ENCODE assay signal across 8 mouse cellular contexts in genomic region chr4:116876995-116877728, GRCm38 (mm10). TPM values are rescaled to one million over a fixed set of nuclear protein-coding genes. Genes with fewer than 3 reads are reported as not detected.
A peak's percentile ranks its signal among the peaks of the same experiment; 100 is the strongest.
DNase-seq lines count a peak whose midpoint lies in the region; ATAC-seq lines count a peak whose summit lies in the region.

TSS of gene Zswim5 (plus strand) at chr4:116877376.

- ATAC-seq in intestine, embryonic 14.5 days (replicated peaks; ENCODE audit: low FRiP score, low TSS enrichment, low read depth), result peak; percentile 90
- no peak for ATAC-seq in erythroid progenitor cell, adult 5-6 weeks (replicated peaks; ENCODE audit: low FRiP score, poor library complexity, severe bottlenecking)

- peak; percentile 82 for DNase-seq in adrenal gland, postnatal 10 days
- DNase-seq in embryo, embryonic 10 days (ENCODE audit: low spot score), result peak; percentile 78
- DNase-seq in gastrocnemius, postnatal 25 days, result peak; percentile 35
- peak; percentile 86 for DNase-seq in intestine, embryonic 14.5 days (ENCODE audit: low spot score)
- DNase-seq in left cerebral cortex, postnatal 10 days (ENCODE audit: extremely low spot score in 1 of 2, low spot score in 2 of 2), result peak; percentile 41 to 83
- DNase-seq in right cerebral cortex, postnatal 14 days, result peak; percentile 69

- WGBS in intestine, embryonic 14.5 days, result under 1% methylated on average over 78 of the region's 104 CpGs

- H3K4me2 ChIP-seq in intestine, embryonic 14.5 days (ENCODE audit: low read length), result peak within 1 kb of the TSS; percentile 90

- no peaks in the 10 kb centered on the region for H3K36me3 ChIP-seq in intestine, embryonic 14.5 days (ENCODE audit: control insufficient read depth, insufficient read depth, low read length)
- no peaks in the 10 kb centered on the region for H3K36me3 ChIP-seq in megakaryocyte, embryonic 14.5 days (replicated peaks; ENCODE audit: low read length)

- intact Hi-C loops in left cerebral cortex, postnatal 10 days (cut with DNase I), result loop anchor here (5.0 kb wide), 1 partner anchor 115 kb away; the partner anchor contains the start of gene Urod

- H3K27ac ChIP-seq in intestine, embryonic 14.5 days (ENCODE audit: low read depth), result peak within 1 kb of the TSS; percentile 75

- no peaks in the 10 kb centered on the region for H3K9me3 ChIP-seq in intestine, embryonic 14.5 days (ENCODE audit: control insufficient read depth, low read length)
- H3K9me3 ChIP-seq in megakaryocyte, embryonic 14.5 days, result peaks cover 3% of the 10 kb centered on the region; the same call in 1 of the 2 replicates

- peaks cover 6% of the 10 kb centered on the region; the same call in 1 of the 2 replicates for H3K4me1 ChIP-seq in intestine, embryonic 14.5 days (replicated peaks; ENCODE audit: control insufficient read depth, insufficient read depth, low read length)
- peaks cover 21% of the 10 kb centered on the region for H3K4me1 ChIP-seq in megakaryocyte, embryonic 14.5 days

- peak within 1 kb of the TSS; percentile 83 for H3K4me3 ChIP-seq in intestine, embryonic 14.5 days (ENCODE audit: low read depth, low read length)
- peak within 1 kb of the TSS; percentile 94 for H3K4me3 ChIP-seq in megakaryocyte, embryonic 14.5 days (replicated peaks)

- H3K9ac ChIP-seq in intestine, embryonic 14.5 days (ENCODE audit: low read length), result peak within 1 kb of the TSS; percentile 63

- peaks cover 13% of the 10 kb centered on the region for H3K27me3 ChIP-seq in intestine, embryonic 14.5 days (replicated peaks; ENCODE audit: control insufficient read depth, insufficient read depth, low read length)
- H3K27me3 ChIP-seq in megakaryocyte, embryonic 14.5 days (replicated peaks), result peaks cover 50% of the 10 kb centered on the region

RNA-seq across cellular contexts. Expression of gene Zswim5, which starts in this region (rescaled TPM):
- 1 to 10 TPM; 3.0 to 3.2 TPM for total RNA-seq in adrenal gland, postnatal 10 days (2021)
- under 1 TPM; 0.11 to 0.13 TPM for total RNA-seq in gastrocnemius, postnatal 25 days (2021)
- polyA plus RNA-seq in intestine, embryonic 14.5 days (2014; fragmentation: Nextera tagmentation; extraction: Ambion mirVana), result 1.0 and 1.4 TPM in 2 replicates
- total RNA-seq in left cerebral cortex, postnatal 10 days (2021), result 1 to 10 TPM; 7.6 to 8.4 TPM
- polyA plus RNA-seq in megakaryocyte, embryonic 14.5 days (2012; ENCODE audit: insufficient read depth, low replicate concordance), result 0.29 and 0.63 TPM in 2 replicates
- not detected in 2 replicates for total RNA-seq in erythroid progenitor cell, adult 5-6 weeks (2015; ENCODE audit: low replicate concordance)
- total RNA-seq in erythroid progenitor cell, adult 5-6 weeks (2017; ENCODE audit: low replicate concordance), result not detected in 2 replicates

Comparison
In these comparisons a context has a peak if more than half of its experiments do, and no peak if none do; other contexts are left out.
1. Peak in DNase-seq in gastrocnemius, postnatal 25 days; RNA of the gene not detected or under 1 TPM.
2. DNase-seq: peak in every context shown above with its lines; median percentile 86 in intestine, embryonic 14.5 days; 82 in adrenal gland, postnatal 10 days; 78 in embryo, embryonic 10 days; 69 in right cerebral cortex, postnatal 14 days; 62 in left cerebral cortex, postnatal 10 days; 35 in gastrocnemius, postnatal 25 days.